21 mouse cellular contexts compared by ENCODE assay signal in genomic region chr8:116174891-116175290, GRCm38 (mm10).
DNase-seq lines count a peak whose midpoint lies in the region; ATAC-seq and TF ChIP-seq lines count a peak whose summit lies in the region.
"Had no signal": no experiment of that assay in that cellular context is flagged by ENCODE, and none has a peak within 500 bp of the region (broad histone marks: within the 10 kb centered on the region; RNA-seq: fewer than 3 reads in every experiment).

No protein-coding gene starts in this region.

- peaks cover 4% of the 10 kb centered on the region; the same call in 1 of the 2 replicates for H3K4me1 ChIP-seq in kidney, embryonic 15.5 days
- no peaks in the 10 kb centered on the region for H3K4me1 ChIP-seq in lung, postnatal 0 days (ENCODE audit: insufficient read depth, low read depth, low read length)
- H3K4me1 ChIP-seq in embryonic facial prominence, embryonic 11.5 days (ENCODE audit: control insufficient read depth, insufficient read depth, low read length): no peaks in the 10 kb centered on the region
- H3K4me1 ChIP-seq: forebrain, embryonic 13.5 days; heart, embryonic 12.5 days; hindbrain, embryonic 10.5 days; intestine, embryonic 15.5 days; limb, embryonic 15.5 days; midbrain, embryonic 13.5 days had no signal

- H3K27ac ChIP-seq in kidney, embryonic 15.5 days: peak overlapping the region; percentile 7; the same call in 1 of the 2 replicates
- no peak overlapping the region for H3K27ac ChIP-seq in lung, postnatal 0 days (ENCODE audit: low read length)
- no peak overlapping the region for H3K27ac ChIP-seq in embryonic facial prominence, embryonic 11.5 days (replicated peaks; ENCODE audit: low read depth, low read length)
- H3K27ac ChIP-seq: forebrain, embryonic 13.5 days; hindbrain, embryonic 10.5 days; intestine, embryonic 15.5 days; limb, embryonic 15.5 days; liver, embryonic 14.5 days; midbrain, embryonic 13.5 days had no signal

- TF ChIP-seq CTCF in lung, postnatal 0 days (IDR thresholded peaks at IDR 0.05): no peak

- TF ChIP-seq EP300 in lung, postnatal 0 days (IDR thresholded peaks at IDR 0.05): no peak

- H3K27me3 ChIP-seq in kidney, embryonic 15.5 days: no peaks in the 10 kb centered on the region
- no peaks in the 10 kb centered on the region for H3K27me3 ChIP-seq in lung, postnatal 0 days (replicated peaks; ENCODE audit: insufficient read depth, low read length)
- H3K27me3 ChIP-seq in embryonic facial prominence, embryonic 11.5 days (ENCODE audit: control insufficient read depth, insufficient read depth, low read length): no peaks in the 10 kb centered on the region
- H3K27me3 ChIP-seq: forebrain, embryonic 13.5 days; heart, embryonic 12.5 days; intestine, embryonic 15.5 days; limb, embryonic 15.5 days; midbrain, embryonic 13.5 days had no signal

- no peak overlapping the region for H3K4me3 ChIP-seq in kidney, embryonic 15.5 days (replicated peaks)
- H3K4me3 ChIP-seq in lung, postnatal 0 days (ENCODE audit: low read depth, low read length): no peak overlapping the region
- H3K4me3 ChIP-seq in embryonic facial prominence, embryonic 11.5 days (ENCODE audit: low read depth, low read length): no peak overlapping the region
- H3K4me3 ChIP-seq: forebrain, embryonic 13.5 days; heart, embryonic 12.5 days; hindbrain, embryonic 10.5 days; intestine, embryonic 15.5 days; limb, embryonic 15.5 days; midbrain, embryonic 13.5 days had no signal

- no peak overlapping the region for H3K4me2 ChIP-seq in kidney, embryonic 15.5 days
- no peak overlapping the region for H3K4me2 ChIP-seq in lung, postnatal 0 days (replicated peaks; ENCODE audit: low read depth, low read length)
- no peak overlapping the region for H3K4me2 ChIP-seq in embryonic facial prominence, embryonic 11.5 days (ENCODE audit: low read depth, low read length)
- H3K4me2 ChIP-seq: forebrain, embryonic 13.5 days; heart, embryonic 12.5 days; intestine, embryonic 15.5 days; limb, embryonic 15.5 days; midbrain, embryonic 13.5 days had no signal

- ATAC-seq in kidney, embryonic 15.5 days (replicated peaks; ENCODE audit: low FRiP score): no peak
- no peak for ATAC-seq in lung, postnatal 0 days
- no peak for ATAC-seq in embryonic facial prominence, embryonic 11.5 days (replicated peaks; ENCODE audit: insufficient number of reproducible peaks, low FRiP score, low TSS enrichment, low read depth)
- ATAC-seq: forebrain, embryonic 13.5 days; hindbrain, embryonic 16.5 days; intestine, embryonic 15.5 days; midbrain, embryonic 13.5 days had no signal

- no peak overlapping the region for H3K9ac ChIP-seq in kidney, embryonic 15.5 days
- no peak overlapping the region for H3K9ac ChIP-seq in lung, postnatal 0 days (replicated peaks; ENCODE audit: low read depth)
- H3K9ac ChIP-seq in embryonic facial prominence, embryonic 11.5 days (replicated peaks; ENCODE audit: low read length): no peak overlapping the region
- H3K9ac ChIP-seq: forebrain, embryonic 13.5 days; heart, embryonic 12.5 days; intestine, embryonic 15.5 days; limb, embryonic 15.5 days; liver, embryonic 14.5 days; midbrain, embryonic 13.5 days had no signal

- H3K36me3 ChIP-seq in kidney, embryonic 15.5 days: no peaks in the 10 kb centered on the region
- no peaks in the 10 kb centered on the region for H3K36me3 ChIP-seq in lung, postnatal 0 days (ENCODE audit: insufficient read depth, low read length)
- no peaks in the 10 kb centered on the region for H3K36me3 ChIP-seq in embryonic facial prominence, embryonic 11.5 days (replicated peaks; ENCODE audit: control insufficient read depth, insufficient read depth, low read depth, low read length)
- H3K36me3 ChIP-seq: heart, embryonic 12.5 days; hindbrain, embryonic 10.5 days; intestine, embryonic 15.5 days; limb, embryonic 15.5 days; midbrain, embryonic 13.5 days had no signal

- DNase-seq in kidney, adult 18-20 months: no peak
- peak; percentile 48 for DNase-seq in lung, postnatal 0 days (ENCODE audit: low spot score)
- DNase-seq in lung, adult 18-20 months: no peak
- peak; percentile 43 for DNase-seq in embryonic facial prominence, embryonic 11.5 days (ENCODE audit: low spot score)
- DNase-seq in gastrocnemius, adult 18-20 months (ENCODE audit: low spot score): no peak
- no peak for DNase-seq in cerebellum, postnatal 36 days
- DNase-seq: adrenal gland, postnatal 10 days; cerebellum, adult 18-20 months; heart, postnatal 10 days; left cerebral cortex, postnatal 4 days; thymus, adult 18-20 months; thymus, postnatal 4 days had no signal

- no peaks in the 10 kb centered on the region for H3K9me3 ChIP-seq in kidney, embryonic 15.5 days (replicated peaks)
- H3K9me3 ChIP-seq in lung, postnatal 0 days (ENCODE audit: low read length): no peaks in the 10 kb centered on the region
- H3K9me3 ChIP-seq in embryonic facial prominence, embryonic 11.5 days (replicated peaks; ENCODE audit: control insufficient read depth, low read length): no peaks in the 10 kb centered on the region
- H3K9me3 ChIP-seq: forebrain, embryonic 13.5 days; heart, embryonic 12.5 days; hindbrain, embryonic 10.5 days; intestine, embryonic 15.5 days; limb, embryonic 15.5 days; midbrain, embryonic 13.5 days had no signal

- 19% methylated on average over 3 of the region's 3 CpGs for WGBS in kidney, embryonic 15.5 days
- 41% methylated on average over 3 of the region's 3 CpGs for WGBS in lung, postnatal 0 days
- 43% methylated on average over 3 of the region's 3 CpGs for WGBS in embryonic facial prominence, embryonic 11.5 days

Comparison
In these comparisons a context has a peak if more than half of its experiments do, and no peak if none do; other contexts are left out.
1. DNase-seq: peak in lung, postnatal 0 days (single experiment) and embryonic facial prominence, embryonic 11.5 days (single experiment); none in kidney, adult 18-20 months (single experiment), lung, adult 18-20 months (0 of 2), gastrocnemius, adult 18-20 months (single experiment) and cerebellum, postnatal 36 days (0 of 2).